Mouse (Mus musculus) cortical plate, adult 2 months (tissue): ENCODE data around the gene Pde2a.

ENCODE experiments used
- CTCF ChIP-seq: fragments of 200-500 bp; IDR thresholded peaks from 2 replicates; pipeline ENCODE4 v1.5.1; 2011; ENCODE audit warnings: mild to moderate bottlenecking, control low read depth, low read length; ENCODE audit not compliant: insufficient read depth; ENCODE audit errors: extremely low read depth
- POLR2A ChIP-seq: fragments of 200-500 bp; IDR thresholded peaks from 2 replicates; pipeline ENCODE4 v1.6.1; 2011; ENCODE audit warnings: mild to moderate bottlenecking, low read length, control low read depth; ENCODE audit not compliant: insufficient read depth; ENCODE audit errors: extremely low read depth

GRCm38 (mm10) chr7:101550686-101551485, 129.4 kb downstream of the Pde2a start:
- TF ChIP-seq CTCF (no peak), POLR2A (no peak)
